Mouse (Mus musculus) layer of hippocampus, postnatal 10 days (tissue): ENCODE results near the gene H2afv. TPM values are rescaled to one million over a fixed set of nuclear protein-coding genes. Genes with fewer than 3 reads are reported as not detected.

Experiments used
- DNase-seq, 2 experiments: peaks; one replicate each; pipeline ENCODE4 v3.0.0; 2021; ENCODE audit warnings: low spot score in 2 of 2
- microRNA-seq, 2 experiments: library from miRNA; unstranded; fragments of <30 nt; microRNA quantifications; one replicate each; pipeline ENCODE4 v1.2.0; 2021
- total RNA-seq, 2 experiments: library from RNA; stranded (reverse); gene quantifications; 2 replicates each; pipeline ENCODE4 v1.2.3; 2021

H2afv gene
- total RNA-seq, 2 experiments from 2014 or later, result 48.5 to 53.6 TPM

GRCm38 (mm10) chr11:6391516-6392276, 52.5 kb downstream of the H2afv start:
- no peak for DNase-seq

- peak in 1 of 2 experiments; percentile 7 for DNase-seq
Observed at GRCm38 (mm10) chr11:6390376-6391053, 53.7 kb downstream of the H2afv start.

DNA sequence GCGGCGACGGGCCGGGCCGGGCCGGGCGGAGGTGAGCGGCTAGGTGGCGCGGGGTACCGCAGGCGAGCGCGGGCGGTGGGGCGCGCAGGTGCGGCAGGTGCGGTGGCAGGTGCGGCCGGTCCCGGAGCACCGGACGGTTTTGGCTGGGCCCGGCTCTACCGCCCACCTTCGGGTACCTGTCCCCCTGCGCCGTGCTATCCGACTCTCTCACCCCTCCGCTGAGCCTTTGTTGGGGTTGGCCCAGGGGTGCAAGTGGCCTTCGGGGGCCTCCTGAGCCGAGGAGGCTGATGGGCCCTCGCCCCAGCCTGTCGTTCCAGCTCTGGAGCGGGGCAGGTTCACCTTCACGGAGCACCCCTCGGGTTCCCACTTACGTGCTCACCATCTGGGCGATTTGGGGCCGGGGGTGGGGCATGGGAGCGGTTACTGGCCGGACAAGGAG, 54.7 kb downstream of the H2afv start:
- no peak for DNase-seq

DNA sequence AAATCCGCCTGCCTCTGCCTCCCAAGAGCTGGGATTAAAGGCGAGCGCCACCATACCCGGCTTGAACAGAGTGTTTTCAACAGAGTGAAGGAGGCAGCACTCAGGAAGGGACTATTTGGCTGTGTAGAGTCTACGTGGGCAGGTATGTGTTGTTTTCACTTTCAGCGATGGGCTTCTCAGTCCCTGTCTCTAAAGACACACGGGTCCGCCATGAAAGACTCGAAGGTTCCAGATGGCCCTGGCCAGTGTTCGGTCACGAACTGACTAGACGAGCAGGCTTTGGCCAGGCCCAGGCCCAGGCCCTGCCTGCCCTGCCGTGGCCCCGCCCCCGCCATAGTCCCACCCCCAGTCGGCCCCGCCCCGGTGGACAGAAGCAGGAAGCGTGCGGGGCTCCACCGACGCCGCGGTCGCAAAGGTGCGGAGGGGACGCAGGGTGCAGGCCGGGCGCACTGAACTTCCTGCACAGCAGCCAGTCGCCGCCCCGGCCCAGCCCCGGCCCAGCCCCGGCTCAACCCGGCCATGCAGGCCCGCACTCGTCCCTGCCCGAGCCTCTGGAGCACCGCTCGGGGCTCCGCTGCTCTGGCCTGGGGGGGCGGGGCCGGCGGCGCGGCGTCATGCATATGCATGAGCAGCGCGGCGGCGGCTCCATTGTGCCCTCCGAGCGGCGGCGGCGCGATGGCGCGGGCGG, 55.4 kb downstream of the H2afv start, which contains the start of gene Zmiz2:
TSS of gene Zmiz2 (plus strand) at position 349 of the 688 bp plus-strand sequence.
- DNase-seq, result peak; percentile 94 to 97

GRCm38 (mm10) chr11:6388126-6388725, 56.0 kb downstream of the H2afv start:
- peak in 1 of 2 experiments; percentile 2 for DNase-seq

GRCm38 (mm10) chr11:6380916-6381315, 63.3 kb downstream of the H2afv start:
- DNase-seq, result no peak

Small RNA genes within 50 kb of the gene (microRNA-seq; reads per million reads assigned to microRNA genes)
- 0.20 to 0.67 reads per million in 2 experiments for gene Gm22123
- gene Mir7651, result 2.5 to 3.8 reads per million in 2 experiments

Other genes starting within 250 kb of the H2afv start
- gene A730071L15Rik, start 244.4 kb downstream of the H2afv start, total RNA-seq, result not detected
- 100 to 1,000 TPM; 114 to 118 TPM for gene Nudcd3, start 244.0 kb downstream of the H2afv start, total RNA-seq
- under 1 TPM; 0.13 to 0.25 TPM for gene Npc1l1, start 214.3 kb downstream of the H2afv start, total RNA-seq
- 10 to 100 TPM; 48.8 to 50.9 TPM for gene Ddx56, start 176.7 kb downstream of the H2afv start, total RNA-seq
- 10 to 100 TPM; 67.6 to 73.7 TPM for gene Tmed4, start 169.6 kb downstream of the H2afv start, total RNA-seq
- gene Ogdh, start 152.8 kb downstream of the H2afv start, total RNA-seq, result 100 to 1,000 TPM; 218 to 231 TPM
- gene Zmiz2, start 55.4 kb downstream of the H2afv start, total RNA-seq, result 100 to 1,000 TPM; 149 to 163 TPM
- gene Ppia, start 29.0 kb downstream of the H2afv start, total RNA-seq, result 1,000 to 10,000 TPM; 2,229 to 2,426 TPM
- 100 to 1,000 TPM; 249 to 250 TPM for gene Purb, start 31.5 kb upstream of the H2afv start, total RNA-seq
- gene Myo1g, start 76.5 kb upstream of the H2afv start, total RNA-seq, result under 1 TPM; 0.25 to 0.49 TPM
- 10 to 100 TPM; 52.4 to 57.9 TPM for gene Ccm2, start 102.4 kb upstream of the H2afv start, total RNA-seq
- gene Nacad, start 161.6 kb upstream of the H2afv start, total RNA-seq, result 10 to 100 TPM; 68.6 to 75.4 TPM
- 10 to 100 TPM; 52.8 to 53.3 TPM for gene Tbrg4, start 181.6 kb upstream of the H2afv start, total RNA-seq
- gene Wap, start 194.2 kb upstream of the H2afv start, total RNA-seq, result not detected
- 1 to 10 TPM; 5.4 to 6.8 TPM for gene Ramp3, start 214.1 kb upstream of the H2afv start, total RNA-seq